Mouse (Mus musculus) forebrain, embryonic 16.5 days (tissue): ENCODE results near the gene Creld2. TPM values are rescaled to one million over a fixed set of nuclear protein-coding genes. Genes with fewer than 3 reads are reported as not detected.

ENCODE experiments used
- ATAC-seq: fragments of 200-750 bp; cut with Nextera tagmentation; 2 replicates; pipeline ENCODE4 v1.8.0; 2017; ENCODE audit warnings: mild to moderate bottlenecking, moderate library complexity
- H3K27ac ChIP-seq: fragments of 300-500 bp; sonication (generic); 2 replicates; pipeline ENCODE4 v1.5.1; 2014; ENCODE audit warnings: low read length, control low read depth
- H3K27me3 ChIP-seq: fragments of 300-500 bp; sonication (generic); replicated peaks from 2 replicates; pipeline ENCODE4 v1.6.1; 2014; ENCODE audit warnings: low read length; ENCODE audit not compliant: control insufficient read depth, insufficient read depth
- H3K36me3 ChIP-seq: fragments of 300-500 bp; sonication (generic); 2 replicates; pipeline ENCODE4 v1.6.1; 2014; ENCODE audit not compliant: control insufficient read depth, insufficient read depth
- H3K4me1 ChIP-seq: fragments of 300-500 bp; sonication (generic); replicated peaks from 2 replicates; pipeline ENCODE4 v1.6.1; 2014; ENCODE audit warnings: low read length; ENCODE audit not compliant: control insufficient read depth, insufficient read depth
- H3K4me2 ChIP-seq: fragments of 300-500 bp; sonication (generic); 2 replicates; pipeline ENCODE4 v1.6.1; 2014; ENCODE audit warnings: mild to moderate bottlenecking, low read length, control low read depth
- H3K4me3 ChIP-seq: fragments of 300-500 bp; sonication (generic); replicated peaks from 2 replicates; pipeline ENCODE4 v1.5.1; 2014; ENCODE audit warnings: mild to moderate bottlenecking, low read length, control low read depth
- H3K9ac ChIP-seq: fragments of 300-500 bp; sonication (generic); replicated peaks from 2 replicates; pipeline ENCODE4 v1.6.1; 2014; ENCODE audit warnings: low read depth, low read length, control low read depth
- H3K9me3 ChIP-seq: fragments of 300-500 bp; sonication (generic); 2 replicates; pipeline ENCODE4 v1.6.1; 2016; ENCODE audit warnings: low read length; ENCODE audit not compliant: control insufficient read depth
- WGBS: fragments of 180-500 bp; shearing (Covaris S2); extraction: QIAGEN DNeasy Blood & Tissue Kit; methylation state at CpG from one replicate; pipeline ENCODE4 v1.1.7; 2014; 5-methylcytosine and 5-hydroxymethylcytosine counted together
- polyA plus RNA-seq: library from polyadenylated mRNA; unstranded; fragments of >200 nt; fragmentation: Nextera tagmentation; extraction: Ambion mirVana; gene quantifications from 2 replicates; pipeline ENCODE4 v1.2.1, GENCODE M21; 2015

Creld2 gene
- polyA plus RNA-seq, 1 experiment from 2014 or later, result 60.4 TPM

DNA sequence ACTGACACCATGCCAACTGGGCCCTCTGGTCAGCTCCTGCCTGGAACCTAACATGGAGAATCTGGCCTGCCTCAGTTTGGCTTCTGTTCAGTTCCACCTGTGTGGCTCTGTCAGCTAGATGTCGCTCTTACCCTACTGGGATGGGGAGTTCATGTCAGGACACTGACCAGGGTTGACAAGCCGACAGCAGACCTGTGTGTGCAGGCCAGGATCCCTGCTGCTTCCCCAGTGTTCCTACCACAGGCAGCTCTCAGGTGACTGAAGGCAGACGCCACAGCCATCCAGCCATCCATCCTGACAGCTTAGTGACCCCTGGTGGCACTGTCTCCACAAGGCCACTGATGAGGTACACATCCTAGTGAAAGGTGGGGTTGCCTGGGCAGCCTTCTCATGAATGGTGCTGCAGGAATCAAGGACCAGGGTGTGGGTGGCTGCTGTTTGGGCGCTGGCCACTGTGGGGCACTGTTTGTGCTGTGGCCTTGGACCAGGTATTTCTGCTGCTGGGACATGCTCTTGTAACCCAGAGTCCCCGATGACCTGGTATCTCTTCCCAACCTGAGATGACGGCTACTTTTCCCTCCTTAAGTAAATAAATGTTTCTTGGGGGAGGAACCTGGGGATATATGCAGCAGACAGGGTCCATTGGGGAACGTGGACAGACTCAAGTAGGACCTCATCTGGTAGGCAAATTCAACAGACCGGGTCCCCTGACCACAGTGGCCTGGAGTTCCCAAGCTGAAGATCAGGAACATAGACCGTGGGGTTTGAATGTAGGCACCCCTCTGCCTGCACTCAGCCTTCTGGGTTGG lies 8.7 kb downstream of the Creld2 start:
- Histone ChIP-seq H3K9ac (no peak overlapping the region), H3K4me3 (no peak overlapping the region), H3K4me2 (no peak overlapping the region), H3K36me3 (0 out of 2 replicates have a peak, but pooled peaks cover 9% of the 10 kb centered on the region), H3K4me1 (no peaks in the 10 kb centered on the region), H3K9me3 (no peaks in the 10 kb centered on the region), H3K27ac (no peak overlapping the region), H3K27me3 (no peaks in the 10 kb centered on the region)
- WGBS, result 26% methylated on average over 9 of the region's 9 CpGs
- peak; percentile 46 for ATAC-seq

DNA sequence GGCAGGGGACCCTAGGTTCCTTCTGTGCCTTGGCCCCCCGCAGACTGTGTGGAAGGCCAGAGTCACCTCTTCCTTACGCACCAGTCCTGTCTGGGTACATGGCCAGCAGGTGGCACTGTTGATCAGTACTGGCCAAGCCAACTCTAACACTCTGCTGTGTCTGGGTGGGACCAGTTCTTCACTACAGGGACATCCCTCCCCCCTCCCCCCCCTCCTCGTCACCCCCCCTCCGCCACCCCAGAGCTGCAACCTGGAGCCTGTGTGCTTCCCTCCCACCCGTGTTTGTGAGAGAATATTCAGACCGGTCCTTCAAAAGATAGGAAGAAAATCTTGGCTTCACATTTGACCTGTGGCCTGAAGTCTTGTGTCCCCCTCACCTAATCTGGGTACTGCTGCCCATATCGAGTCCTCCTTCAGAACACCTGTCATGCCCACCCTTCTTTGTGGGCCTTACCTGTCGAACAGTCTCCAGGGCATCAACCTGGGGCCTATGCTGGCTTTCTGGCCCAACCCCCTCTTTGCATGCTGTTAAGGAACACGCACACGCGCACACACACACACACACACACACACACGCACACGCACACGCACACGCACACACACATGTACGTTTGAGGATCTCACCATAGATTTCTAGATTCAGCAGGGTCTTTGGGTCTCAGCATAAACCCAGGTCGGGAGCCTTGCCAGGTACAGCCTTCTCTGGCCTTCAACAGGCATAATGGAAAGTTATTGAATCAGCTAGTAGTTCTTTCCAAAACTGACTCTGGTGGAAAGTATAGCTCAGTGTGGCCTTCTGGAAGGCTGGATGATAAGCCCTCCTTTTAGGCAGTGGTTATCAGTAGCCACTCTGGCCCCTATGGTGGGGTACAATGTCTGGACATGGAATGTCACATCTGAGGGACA lies 9.6 kb downstream of the Creld2 start:
- H3K27me3 ChIP-seq, result no peaks in the 10 kb centered on the region
- no peak overlapping the region for H3K9ac ChIP-seq
- peak; percentile 91 for ATAC-seq
- H3K9me3 ChIP-seq, result no peaks in the 10 kb centered on the region
- H3K4me3 ChIP-seq, result no peak overlapping the region
- no peak overlapping the region for H3K27ac ChIP-seq
- H3K4me2 ChIP-seq, result no peak overlapping the region
- WGBS, result 57% methylated on average over 17 of the region's 17 CpGs
- H3K4me1 ChIP-seq, result no peaks in the 10 kb centered on the region
- 0 out of 2 replicates have a peak, but pooled peaks cover 7% of the 10 kb centered on the region for H3K36me3 ChIP-seq

DNA sequence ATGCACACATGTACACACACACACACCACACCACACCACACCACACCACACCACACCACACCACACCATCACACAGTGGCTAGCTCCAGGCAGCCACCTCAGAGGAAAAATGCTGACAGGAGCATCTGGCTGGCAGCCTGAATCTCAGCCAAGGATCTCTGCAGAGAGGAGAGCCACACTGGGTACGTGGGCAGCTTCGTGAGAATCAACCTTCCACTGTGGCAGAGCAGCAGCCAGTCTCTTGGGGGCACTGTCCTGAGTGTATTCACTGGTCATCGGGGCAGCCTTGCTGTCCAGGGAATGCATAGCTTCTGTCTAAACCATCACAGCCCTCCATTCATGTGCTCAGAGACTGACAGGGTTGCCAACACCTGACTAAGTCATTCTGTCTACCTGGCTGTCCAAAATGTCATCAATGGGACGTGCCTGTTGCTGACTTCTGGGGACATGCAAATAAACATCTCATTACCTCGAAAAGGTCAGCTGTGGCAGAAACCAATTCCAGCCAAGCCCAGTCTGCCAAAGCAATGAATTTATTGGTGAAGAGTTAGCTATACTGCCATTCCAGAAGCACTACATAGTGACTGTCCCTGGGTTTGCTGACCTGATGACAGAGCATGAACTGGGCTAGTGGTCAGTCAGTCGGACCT lies 10.5 kb downstream of the Creld2 start:
- H3K27ac ChIP-seq, result no peak overlapping the region
- no peak overlapping the region for H3K4me3 ChIP-seq
- ATAC-seq, result no peak
- 76% methylated on average over 6 of the region's 6 CpGs for WGBS
- H3K9ac ChIP-seq, result no peak overlapping the region
- H3K27me3 ChIP-seq, result no peaks in the 10 kb centered on the region
- H3K36me3 ChIP-seq, result 0 out of 2 replicates have a peak, but pooled peaks cover 7% of the 10 kb centered on the region
- no peaks in the 10 kb centered on the region for H3K4me1 ChIP-seq
- H3K9me3 ChIP-seq, result no peaks in the 10 kb centered on the region
- H3K4me2 ChIP-seq, result no peak overlapping the region

DNA sequence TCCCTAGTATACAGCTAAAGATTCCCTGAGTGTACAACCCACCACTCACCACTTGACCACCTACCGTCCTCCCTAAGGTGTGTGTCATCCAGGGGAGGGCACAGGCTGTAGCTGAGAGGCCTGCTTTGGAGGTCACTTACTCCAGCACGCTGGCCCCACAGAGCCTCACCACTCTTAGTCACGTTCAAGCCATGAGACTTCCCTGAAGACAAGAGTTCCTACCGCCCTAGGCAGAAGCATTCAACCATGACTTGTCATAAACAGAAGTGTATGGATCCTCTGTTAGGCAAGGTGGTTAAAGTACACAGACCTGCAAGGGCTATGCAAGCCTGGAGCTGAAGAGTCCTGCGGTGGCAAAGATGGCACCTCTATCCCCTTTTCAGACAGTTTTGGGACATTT lies 11.2 kb downstream of the Creld2 start:
- no peak overlapping the region for H3K4me2 ChIP-seq
- no peak overlapping the region for H3K27ac ChIP-seq
- H3K36me3 ChIP-seq, result 0 out of 2 replicates have a peak, but pooled peaks cover 4% of the 10 kb centered on the region
- H3K9ac ChIP-seq, result no peak overlapping the region
- no peak overlapping the region for H3K4me3 ChIP-seq
- no peaks in the 10 kb centered on the region for H3K27me3 ChIP-seq
- 87% methylated on average over 5 of the region's 5 CpGs for WGBS
- no peak for ATAC-seq
- no peaks in the 10 kb centered on the region for H3K9me3 ChIP-seq
- H3K4me1 ChIP-seq, result no peaks in the 10 kb centered on the region

DNA sequence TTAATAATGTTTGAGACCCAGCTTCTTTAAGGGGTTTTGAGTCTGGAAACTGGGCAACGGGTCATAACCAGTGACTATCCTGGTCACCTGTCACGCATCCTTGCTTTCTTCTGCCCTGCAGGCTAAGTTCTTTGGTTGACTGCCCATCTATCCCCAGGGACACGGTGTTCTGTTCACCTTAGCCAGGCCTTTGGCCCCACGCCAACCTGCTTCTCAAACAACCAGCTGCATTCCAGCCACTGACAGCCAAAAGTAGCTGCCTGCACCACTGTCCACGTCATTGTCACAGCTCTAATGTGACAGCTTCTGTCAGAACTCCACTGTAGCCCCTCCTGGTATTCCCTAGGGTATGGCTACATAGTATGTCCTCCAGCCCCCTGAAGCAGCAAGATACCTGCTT lies 12.0 kb downstream of the Creld2 start:
- Histone ChIP-seq H3K4me2 (no peak overlapping the region), H3K9me3 (no peaks in the 10 kb centered on the region), H3K36me3 (no peaks in the 10 kb centered on the region), H3K4me1 (no peaks in the 10 kb centered on the region), H3K9ac (no peak overlapping the region), H3K27me3 (no peaks in the 10 kb centered on the region), H3K4me3 (no peak overlapping the region), H3K27ac (no peak overlapping the region)
- ATAC-seq, result no peak
- 57% methylated on average over 5 of the region's 5 CpGs for WGBS

DNA sequence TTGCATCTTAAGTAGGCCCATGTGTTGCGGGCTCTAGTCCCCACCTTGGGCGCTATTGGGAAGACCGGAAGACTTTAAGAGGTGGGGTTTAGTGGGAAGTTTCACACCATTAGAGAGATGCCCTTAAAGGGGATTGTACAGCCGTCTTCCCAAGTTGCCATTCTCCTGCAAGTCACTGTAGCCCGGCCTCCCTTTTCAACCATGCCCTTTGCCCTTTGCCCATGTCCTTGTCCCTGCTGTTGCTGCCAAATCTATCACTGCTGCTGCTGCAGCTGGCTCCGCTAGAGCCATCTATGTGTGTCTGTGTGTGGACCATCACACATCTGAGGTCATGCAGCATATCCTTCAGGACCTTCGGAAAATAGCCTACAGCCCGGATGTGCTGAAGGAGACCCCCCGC lies 13.1 kb downstream of the Creld2 start:
- WGBS, result 85% methylated on average over 9 of the region's 9 CpGs
- H3K4me2 ChIP-seq, result no peak overlapping the region
- no peaks in the 10 kb centered on the region for H3K27me3 ChIP-seq
- ATAC-seq, result no peak
- no peak overlapping the region for H3K27ac ChIP-seq
- no peaks in the 10 kb centered on the region for H3K36me3 ChIP-seq
- H3K4me1 ChIP-seq, result peaks cover 8% of the 10 kb centered on the region
- H3K9me3 ChIP-seq, result no peaks in the 10 kb centered on the region
- no peak overlapping the region for H3K4me3 ChIP-seq
- no peak overlapping the region for H3K9ac ChIP-seq

DNA sequence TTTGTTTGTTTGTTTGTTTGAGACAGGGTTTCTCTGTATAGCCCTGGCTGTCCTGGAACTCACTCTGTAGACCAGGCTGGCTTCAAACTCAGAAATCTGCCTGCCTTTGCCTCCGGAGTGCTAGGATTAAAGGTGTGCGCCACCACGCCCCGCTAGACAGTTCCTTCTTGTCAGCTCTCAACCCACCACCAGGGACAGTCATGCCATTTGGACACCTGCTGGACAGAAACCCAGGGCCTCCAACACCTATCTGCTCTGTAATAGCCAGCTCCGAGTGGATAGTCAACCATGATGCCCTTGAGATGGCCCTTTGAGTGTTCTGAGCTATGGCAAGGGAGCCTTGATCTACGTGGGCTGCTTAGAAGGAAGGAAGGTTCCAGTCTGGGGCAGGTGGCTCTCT lies 16.6 kb downstream of the Creld2 start:
- no peak overlapping the region for H3K27ac ChIP-seq
- no peak for ATAC-seq
- no peak overlapping the region for H3K9ac ChIP-seq
- 82% methylated on average over 6 of the region's 6 CpGs for WGBS
- no peaks in the 10 kb centered on the region for H3K27me3 ChIP-seq
- H3K36me3 ChIP-seq, result no peaks in the 10 kb centered on the region
- H3K4me3 ChIP-seq, result no peak overlapping the region
- peaks cover 23% of the 10 kb centered on the region for H3K4me1 ChIP-seq
- H3K4me2 ChIP-seq, result no peak overlapping the region
- no peaks in the 10 kb centered on the region for H3K9me3 ChIP-seq

DNA sequence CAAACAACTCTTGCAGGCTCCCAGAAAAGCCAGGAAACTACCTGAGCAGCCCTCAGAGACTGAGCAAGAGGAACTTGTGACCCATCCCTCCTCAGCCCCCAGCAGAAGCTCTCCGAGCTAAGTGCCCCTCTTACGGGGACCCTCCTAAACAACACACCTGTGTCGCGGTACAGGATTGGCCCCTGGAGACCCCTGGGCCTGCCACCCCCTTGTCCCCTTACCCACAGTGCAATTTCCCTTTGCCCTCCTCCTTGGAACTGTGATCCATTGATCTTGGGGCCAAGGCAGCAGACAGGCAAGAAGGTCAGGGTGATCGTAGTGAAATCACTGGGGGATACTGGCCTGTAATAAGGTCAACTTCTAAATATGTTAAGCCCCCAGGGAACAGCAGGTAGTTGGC lies 17.1 kb downstream of the Creld2 start:
- 82% methylated on average over 5 of the region's 5 CpGs for WGBS
- no peak for ATAC-seq
- Histone ChIP-seq H3K27me3 (no peaks in the 10 kb centered on the region), H3K9ac (peak overlapping the region; percentile 75; the same call in 1 of the 2 replicates), H3K27ac (no peak overlapping the region), H3K4me1 (peaks cover 23% of the 10 kb centered on the region), H3K36me3 (no peaks in the 10 kb centered on the region), H3K4me2 (peak overlapping the region; percentile 93), H3K9me3 (no peaks in the 10 kb centered on the region), H3K4me3 (peak overlapping the region; percentile 64)
